Mouse (Mus musculus): ENCODE measurements at regions not wholly inside any gene's neighbourhood (a gene's known extent, or its start where the extent isn't known, plus 50 kb on each side); places are given as distances from the start of the nearest gene placed in this dataset.

DNA sequence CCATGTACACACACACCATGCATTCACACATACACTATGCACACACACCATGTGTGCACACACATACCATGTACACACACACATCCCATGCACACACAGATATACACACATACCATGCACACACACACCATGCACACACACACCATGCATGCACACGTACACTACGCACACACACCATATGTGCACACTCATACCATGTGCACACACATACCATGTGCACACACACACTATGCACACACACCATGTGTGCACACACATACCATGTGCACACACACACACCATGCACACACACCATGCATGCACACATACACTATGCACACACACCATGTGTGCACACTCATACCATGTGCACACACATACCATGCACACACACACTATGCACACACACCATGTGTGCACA is 87.1 kb upstream of the Tmem150c start:
- DNase-seq (ENCODE audit: low read depth, low spot score), result no peak

GRCm38 (mm10) chr5:100244811-100245210 is 85.2 kb upstream of the Tmem150c start:
- DNase-seq (ENCODE audit: low read depth, low spot score), result no peak

- peak; percentile 67 for DNase-seq (ENCODE audit: low read depth, low spot score)
These were observed 81.3 kb upstream of the Tmem150c start for GRCm38 (mm10) chr5:100240876-100241275.

- peak; percentile 67 for DNase-seq (ENCODE audit: low read depth, low spot score)
These were observed 80.0 kb upstream of the Tmem150c start for GRCm38 (mm10) chr5:100239632-100240031.

DNA sequence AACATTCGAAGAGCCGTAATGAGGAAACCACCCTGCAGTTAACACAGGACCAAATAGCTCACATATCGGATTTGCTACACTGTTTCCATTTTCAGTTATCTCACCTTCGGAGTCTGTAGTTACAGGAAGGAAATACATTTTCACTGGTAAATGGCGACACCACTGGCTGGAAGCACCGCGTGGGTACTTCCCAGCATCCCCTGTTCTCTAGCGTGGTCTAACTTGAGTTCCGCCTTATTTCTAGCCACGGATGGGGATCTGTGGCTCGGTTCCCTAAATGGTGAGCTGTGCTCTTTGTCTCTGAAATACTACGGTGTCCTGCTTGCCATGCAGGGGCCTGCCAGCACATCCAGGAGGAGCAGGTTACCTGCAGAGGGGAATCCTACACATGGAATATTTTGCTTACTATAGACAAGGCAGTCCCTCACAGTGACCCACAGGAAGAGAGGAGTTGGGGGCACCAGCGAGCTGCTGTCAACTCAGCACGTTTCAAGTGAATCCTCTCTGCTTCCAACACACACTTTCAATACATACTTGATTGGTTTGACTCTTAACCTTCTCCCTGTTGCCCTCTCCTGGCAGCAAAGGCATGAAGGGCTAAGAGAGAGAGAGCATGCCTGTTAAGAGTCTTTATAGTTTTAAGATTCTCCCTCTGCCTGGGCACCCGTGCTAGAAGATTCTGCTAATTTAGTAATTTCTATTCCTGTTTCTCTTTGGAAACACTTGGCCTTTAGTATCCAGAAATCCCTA is 78.9 kb upstream of the Tmem150c start:
- DNase-seq (ENCODE audit: low read depth, low spot score), result no peak

DNA sequence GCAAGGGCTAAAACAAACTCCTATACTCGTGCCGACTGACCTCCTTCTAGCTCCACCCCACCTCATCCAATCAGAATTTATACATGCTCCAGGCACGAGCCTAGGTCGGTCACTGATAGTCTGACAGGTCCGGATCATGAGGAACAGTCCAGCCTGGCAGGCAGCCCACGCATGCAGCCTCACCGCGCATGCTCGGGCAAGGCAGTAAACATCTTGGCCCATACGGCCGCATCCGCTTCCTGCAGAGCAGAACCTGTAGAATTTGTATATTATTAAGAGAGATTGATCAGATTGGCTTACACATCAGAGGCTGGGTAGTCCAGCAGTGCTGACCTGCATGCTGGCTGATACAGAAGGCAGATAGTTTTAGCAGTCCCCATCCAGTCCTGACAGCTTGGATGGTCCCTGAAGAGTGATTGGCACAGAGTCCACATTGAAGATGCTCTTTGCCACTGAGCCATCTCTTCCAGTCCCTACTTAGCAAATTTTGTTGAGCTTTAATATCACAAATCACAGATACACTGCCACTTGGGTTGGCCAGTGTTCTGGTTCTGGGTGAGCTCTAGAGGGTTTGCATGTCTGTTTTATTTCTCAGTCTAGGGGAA is 78.2 kb upstream of the Tmem150c start:
- no peak for DNase-seq (ENCODE audit: low read depth, low spot score)

DNA sequence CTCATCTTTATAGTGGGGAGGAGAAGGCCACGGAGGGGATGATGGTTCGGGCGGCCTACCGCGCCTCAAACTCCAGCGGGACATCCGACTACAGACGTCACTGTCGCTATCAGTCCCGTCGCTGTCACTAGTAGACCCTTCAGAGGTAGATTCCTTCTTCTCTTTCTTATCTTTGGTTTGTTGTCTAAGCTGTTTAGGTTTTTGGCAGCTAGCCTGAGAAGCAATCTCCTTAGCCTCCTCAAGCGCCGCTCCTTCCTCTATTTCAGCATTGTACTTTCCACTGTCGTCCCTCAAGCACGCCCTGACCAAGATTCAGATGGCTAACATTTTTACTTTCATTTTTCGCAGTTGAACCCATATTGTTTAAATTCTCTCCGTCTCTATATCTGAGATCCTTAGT is 76.7 kb upstream of the Tmem150c start:
- DNase-seq (ENCODE audit: low read depth, low spot score), result no peak

DNA sequence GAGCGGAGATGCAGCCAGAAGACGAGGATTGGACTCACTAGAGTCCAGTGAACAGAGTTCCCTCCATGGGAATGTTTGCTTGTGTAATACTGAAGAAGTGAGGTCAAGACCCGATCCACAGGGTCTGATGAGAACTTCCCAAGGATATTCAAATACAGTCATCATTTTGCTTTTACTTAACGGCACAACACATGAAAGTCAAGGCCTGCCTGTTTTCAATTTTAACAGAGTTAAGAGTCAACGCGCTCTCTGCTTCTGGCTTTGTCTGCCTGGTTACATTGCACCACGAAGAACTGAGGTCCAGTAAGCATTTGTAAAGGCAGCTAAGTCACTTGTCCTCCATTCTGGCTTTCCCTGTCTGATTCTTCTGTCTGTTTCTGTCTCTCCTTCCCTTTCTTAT is 72.5 kb upstream of the Tmem150c start:
- no peak for DNase-seq (ENCODE audit: low read depth, low spot score)

- no peak for DNase-seq (ENCODE audit: low read depth, low spot score)
These were observed 72.0 kb upstream of the Tmem150c start for GRCm38 (mm10) chr5:100231574-100231973.

DNA sequence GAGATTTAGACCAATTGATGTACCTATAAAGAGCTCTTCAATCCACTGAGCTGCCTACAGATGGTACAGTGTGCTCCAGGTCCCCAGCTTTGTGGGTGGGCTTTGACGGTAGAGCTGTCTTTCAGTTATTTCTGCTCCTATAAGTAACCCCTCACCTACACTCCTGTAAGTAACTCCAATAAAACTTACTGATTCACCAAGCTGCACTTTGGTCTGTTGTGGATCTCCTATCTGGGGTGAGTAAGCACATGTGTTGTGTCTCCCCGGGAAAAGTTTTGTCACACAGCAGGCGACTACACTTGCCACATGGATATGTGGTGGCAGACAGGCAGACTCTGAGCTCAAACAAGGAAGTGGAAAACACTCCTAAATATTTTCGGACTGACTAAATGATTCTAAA is 70.4 kb upstream of the Tmem150c start:
- DNase-seq (ENCODE audit: low read depth, low spot score), result no peak

DNA sequence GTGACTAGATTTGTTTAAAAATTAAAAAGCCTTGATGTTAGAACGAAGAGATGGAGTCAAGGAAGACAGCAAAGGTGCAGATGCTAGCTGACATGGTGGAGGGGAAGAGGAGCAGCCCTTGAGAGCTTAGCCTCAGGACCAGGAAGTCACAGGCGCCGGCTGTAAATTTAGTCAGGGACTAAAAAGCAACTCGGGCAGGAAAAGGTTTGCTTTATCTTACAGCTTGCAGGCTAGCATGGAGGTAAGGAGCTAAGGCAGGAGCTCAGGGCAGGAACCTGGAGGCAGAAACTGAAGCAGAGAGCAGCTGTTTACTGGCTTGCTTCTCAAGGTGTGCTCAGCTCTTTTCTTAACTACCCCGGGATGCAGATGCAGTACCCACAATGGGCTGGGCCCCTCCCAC is 68.3 kb upstream of the Tmem150c start:
- DNase-seq (ENCODE audit: low read depth, low spot score), result no peak

GRCm38 (mm10) chr5:100226571-100227235 is 67.1 kb upstream of the Tmem150c start:
- DNase-seq (ENCODE audit: low read depth, low spot score), result no peak

GRCm38 (mm10) chr5:100225491-100225890 is 65.9 kb upstream of the Tmem150c start:
- no peak for DNase-seq (ENCODE audit: low read depth, low spot score)

GRCm38 (mm10) chr5:100224773-100225363 is 65.3 kb upstream of the Tmem150c start:
- no peak for DNase-seq (ENCODE audit: low read depth, low spot score)

- DNase-seq (ENCODE audit: low read depth, low spot score), result peak; percentile 66
These were observed 61.5 kb upstream of the Tmem150c start for GRCm38 (mm10) chr5:100221005-100221583.

- no peak for DNase-seq (ENCODE audit: low read depth, low spot score)
These were observed 60.7 kb upstream of the Tmem150c start for GRCm38 (mm10) chr5:100220320-100220719.

DNA sequence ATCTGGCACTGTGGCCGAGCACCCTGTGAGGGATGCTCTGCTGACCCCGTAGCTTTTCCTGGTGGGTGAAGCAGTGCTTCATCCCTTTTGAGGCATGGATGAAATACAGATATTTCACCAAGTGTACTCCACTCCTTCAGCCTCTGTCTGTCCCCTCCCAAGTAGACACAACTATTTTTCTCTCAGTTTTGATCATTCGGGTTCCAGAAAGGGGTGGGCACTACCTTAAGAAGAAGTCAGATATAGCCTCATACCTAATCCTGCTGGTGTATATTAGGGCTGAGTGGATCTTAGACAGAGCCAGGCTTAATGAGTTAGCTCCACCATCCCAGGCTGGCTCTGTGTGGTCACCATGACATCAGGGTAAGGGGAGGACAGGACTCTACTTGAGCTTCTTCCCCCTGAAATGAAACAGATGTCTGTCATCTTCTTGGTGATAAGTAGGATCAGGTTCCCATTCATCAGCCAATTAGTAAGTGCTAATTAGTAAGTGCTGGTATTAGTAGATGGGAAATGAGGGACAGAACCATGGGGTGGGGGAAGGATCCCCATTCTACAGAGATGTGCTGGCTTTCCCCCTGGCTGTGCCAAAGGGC is 58.7 kb upstream of the Tmem150c start:
- DNase-seq (ENCODE audit: low read depth, low spot score), result no peak

GRCm38 (mm10) chr5:100217178-100218035 is 57.8 kb upstream of the Tmem150c start:
- DNase-seq (ENCODE audit: low read depth, low spot score), result peak; percentile 29

DNA sequence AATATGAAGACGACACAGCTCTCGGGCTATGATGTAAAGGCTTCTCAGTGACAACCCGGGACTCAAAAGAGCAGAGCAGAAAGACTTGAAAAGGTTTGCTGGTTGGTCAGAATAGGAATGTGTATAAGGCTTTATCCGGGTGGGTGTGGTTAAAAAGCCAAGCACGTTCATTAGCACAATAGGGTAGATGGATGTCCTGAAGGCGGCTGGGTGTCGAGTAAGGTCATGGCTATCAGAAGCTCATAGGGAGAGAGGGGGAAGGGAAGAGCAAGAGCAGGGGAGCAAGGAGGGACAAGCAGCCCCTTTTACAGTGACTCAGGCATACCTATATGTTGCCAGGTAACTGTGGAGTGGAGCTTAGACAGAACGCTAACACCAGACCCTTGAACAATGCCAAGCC is 54.3 kb upstream of the Tmem150c start:
- no peak for DNase-seq (ENCODE audit: low read depth, low spot score)

DNA sequence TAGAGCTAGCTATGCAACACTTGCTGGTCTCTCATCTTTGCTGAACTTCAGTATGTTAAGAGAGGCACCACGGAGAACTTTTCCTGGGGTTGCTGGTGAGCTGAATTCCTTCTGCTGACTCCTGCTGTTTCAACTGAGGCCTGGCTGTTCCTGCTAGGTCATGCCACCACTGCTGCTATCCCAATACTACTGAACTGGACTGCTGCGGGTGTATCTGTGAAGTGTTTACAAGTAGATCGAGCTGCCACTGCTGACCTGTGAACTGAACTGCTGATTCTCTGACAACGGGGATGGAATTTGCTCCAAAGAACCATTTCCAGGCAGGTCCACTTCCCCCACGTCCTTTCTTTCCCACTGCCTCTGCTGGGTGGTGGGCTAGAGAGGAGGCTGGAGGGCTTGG is 51.1 kb upstream of the Tmem150c start:
- DNase-seq (ENCODE audit: low read depth, low spot score), result no peak
